Mouse (Mus musculus) kidney, adult 11 months (tissue): ENCODE data around the gene Katnb1.

ENCODE experiments used
- DNase-seq: peaks from one replicate; pipeline ENCODE4 v3.0.0; 2022

The Katnb1 gene

DNA sequence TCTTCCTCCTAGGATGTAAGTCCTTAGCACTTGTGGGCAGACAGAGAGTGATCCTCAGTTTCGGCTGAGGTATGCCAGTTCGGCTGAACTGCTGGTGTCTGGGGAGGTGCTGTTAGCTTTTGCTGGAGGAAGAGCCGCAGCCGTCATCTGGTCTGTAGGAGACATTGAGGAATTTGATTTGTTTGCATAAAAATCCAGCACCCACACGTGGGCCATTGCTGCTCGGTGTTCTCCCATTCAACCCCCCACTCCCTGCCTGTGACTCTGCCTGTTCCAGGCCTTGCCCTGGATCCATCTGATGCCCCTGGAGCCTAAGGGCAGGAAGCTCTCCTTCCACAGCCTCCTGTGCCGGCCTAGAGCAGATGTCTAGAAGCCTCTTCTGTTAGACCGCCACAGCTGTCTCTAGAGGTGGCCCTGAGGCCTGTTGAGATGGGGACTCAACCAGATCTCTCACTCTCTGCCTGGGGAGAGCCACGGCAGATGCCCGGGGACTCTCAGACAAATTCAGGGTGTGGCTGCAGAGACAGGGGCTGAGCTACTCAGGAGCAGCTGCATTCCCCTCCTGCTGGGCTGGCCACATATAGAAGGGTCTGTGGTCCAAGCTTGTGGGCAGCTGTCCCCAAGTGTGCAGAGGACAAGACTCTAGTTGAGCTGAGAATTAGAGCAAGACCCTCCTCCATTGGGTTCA lies 3.9 kb downstream of the Katnb1 start:
- DNase-seq, result no peak

DNA sequence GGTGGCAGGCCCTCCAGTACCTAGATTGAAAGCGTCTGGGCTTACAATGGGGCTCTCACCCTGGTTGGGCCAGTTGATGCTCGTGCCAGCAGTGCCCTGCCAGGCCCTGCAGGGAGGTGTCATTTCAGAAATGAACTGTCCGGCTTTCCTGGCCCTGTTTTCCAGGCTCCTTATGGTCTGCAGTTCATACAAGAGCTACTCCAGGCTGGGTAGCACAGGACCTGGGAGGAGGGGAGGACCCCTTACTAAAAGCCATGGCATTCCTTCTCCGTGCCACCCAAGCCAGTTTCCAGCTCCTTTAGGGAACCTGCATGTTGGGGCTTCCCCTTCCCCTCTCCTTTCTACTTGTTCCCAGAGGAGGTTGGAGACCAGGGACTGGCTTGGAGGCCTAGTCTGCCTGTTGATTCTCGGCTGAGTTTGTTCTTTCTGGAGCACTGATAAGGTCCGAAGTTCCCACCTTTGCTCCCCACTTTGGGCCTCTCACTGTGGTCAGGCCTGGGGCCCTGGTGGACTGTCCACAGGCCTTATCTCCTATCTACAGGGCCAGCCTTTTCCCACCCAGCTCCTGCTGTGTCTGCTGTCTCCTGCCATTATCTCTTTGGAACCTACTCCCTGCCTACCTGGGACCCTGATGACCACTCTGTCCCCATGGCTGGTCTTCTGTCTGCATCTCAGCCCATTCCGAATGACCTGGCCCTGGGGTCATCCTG lies 4.6 kb downstream of the Katnb1 start:
- DNase-seq, result no peak

DNA sequence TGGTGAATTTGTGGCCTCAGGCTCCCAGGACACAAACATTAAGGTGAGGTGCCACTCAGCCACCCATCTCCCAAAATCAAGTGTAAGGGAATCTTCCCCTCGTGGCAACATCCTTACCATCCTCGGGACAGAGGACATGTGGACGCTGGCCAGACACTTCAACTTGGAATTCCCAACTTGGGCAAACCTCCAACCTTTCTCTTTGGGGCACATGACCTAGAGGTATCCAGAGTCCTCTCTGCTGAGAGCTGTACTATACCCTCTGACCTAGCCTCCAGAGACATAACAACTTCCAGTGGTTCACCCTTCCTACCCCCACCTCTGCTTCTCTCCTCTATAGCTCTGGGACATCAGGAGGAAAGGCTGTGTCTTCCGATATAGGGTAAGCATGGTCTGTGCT lies 12.6 kb downstream of the Katnb1 start:
- DNase-seq, result peak; percentile 86

DNA sequence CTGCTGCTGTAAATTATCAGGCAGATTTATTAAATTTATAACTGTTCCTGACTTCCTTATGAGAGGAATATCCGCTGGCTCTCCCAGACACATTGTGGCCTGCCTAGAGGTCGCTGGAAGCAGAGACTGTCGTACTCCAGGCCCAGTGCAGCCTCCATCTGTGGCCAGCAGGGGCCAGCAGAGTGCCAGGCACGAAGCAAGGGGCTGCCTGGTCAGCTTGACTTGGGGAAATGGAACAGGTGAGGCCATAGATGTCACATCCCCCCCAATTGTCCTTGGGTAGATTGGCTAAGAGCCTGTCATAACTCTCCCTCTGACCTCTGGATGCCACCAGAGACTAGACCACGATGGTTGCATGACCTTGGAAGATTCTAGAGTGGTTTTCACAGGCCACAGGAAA lies 18.0 kb downstream of the Katnb1 start:
- peak; percentile 65 for DNase-seq

DNA sequence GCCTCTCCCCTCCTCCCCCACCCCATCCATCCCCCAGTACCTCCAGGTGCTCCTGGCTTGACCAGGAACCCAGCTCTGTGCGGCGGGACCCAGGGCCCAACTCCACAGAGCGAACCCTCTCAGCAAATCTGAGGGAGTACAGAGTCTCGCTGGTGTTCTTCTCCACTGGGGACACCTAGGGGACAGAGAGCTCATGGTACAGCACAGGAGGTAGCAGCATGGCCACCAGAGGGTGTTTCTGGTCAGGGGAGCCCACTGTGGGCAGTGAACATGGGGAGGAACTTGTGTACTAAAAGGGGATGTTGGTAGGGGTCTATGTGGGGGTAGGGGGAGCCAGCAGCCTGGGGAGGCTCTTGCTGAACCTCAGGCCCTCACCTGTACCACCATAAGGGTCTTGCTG lies 21.0 kb downstream of the Katnb1 start:
- no peak for DNase-seq

DNA sequence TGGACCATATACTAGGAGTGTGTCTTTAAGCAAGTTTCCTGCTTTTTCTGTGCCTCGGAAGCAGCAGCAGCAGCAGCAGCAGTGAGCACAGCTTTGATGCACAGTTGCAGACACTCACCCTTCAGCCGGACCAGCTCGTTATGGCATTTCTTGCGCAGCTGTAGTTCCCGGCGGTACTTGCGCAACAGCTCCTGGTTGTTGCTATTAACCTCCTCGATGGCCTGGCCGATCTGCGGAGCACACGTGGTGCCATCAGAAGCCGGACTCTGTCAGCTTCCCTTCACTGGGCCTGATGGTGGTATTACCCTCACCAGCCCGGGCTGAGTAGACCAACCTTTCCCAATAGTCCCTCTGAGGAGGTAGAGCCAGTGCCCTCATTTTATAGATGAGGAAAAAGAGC lies 26.3 kb downstream of the Katnb1 start:
- DNase-seq, result no peak

DNA sequence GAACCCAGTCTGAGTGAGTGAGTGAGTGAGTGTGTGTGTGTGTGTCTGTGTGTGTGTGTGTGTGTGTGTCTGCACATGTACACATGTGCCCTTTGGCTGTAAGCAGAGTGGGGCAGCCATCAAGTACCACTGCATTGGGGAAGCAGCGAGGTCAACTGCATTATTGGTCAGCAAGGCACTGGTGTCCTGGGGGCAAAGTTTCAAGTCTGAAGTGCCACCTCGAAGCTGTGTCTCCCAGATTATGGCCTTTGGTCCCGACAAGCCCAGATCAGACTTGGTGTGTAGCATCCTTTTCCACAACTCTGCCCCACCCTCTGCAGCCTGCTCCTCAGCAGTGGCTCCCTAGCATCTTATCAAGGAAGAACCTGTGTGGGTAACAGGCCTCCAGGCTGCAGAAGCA lies 31.6 kb downstream of the Katnb1 start:
- DNase-seq, result no peak

DNA sequence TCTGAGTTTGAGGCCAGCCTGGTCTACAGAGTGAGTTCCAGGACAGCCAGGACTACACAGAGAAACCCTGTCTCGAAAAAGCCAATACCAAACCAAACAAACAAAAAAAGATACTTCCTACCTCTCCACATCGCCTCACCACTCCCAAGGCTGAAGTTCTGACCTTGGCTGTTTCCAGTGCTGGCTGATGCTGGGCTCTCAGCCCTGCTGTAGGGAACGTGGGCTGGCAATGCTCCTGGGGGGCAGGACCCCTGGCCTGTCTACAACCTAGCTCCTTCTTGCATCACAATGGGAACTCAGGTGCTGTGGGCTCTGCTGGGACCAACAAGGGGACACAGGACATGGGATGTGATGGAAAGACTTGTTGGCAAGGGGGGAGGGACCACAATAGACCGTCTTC lies 32.1 kb downstream of the Katnb1 start:
- no peak for DNase-seq

DNA sequence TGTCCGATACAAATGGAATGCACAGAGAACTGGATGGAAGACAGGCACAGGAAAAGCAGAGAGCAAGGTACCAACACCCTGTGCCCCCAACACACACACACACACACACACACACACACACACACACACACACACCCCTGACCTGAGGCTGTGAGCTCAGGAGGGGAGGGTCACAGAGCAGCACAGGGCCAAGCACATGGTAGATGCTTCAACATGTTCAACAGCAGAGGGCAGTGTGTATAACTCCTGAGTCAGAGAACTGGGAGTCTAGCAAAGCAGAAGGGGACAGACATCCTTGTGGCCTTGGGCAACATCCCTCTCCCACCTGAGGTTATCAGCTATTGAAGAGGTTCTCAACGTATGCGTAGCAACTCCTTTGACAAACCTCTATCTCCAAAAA lies 32.8 kb downstream of the Katnb1 start:
- no peak for DNase-seq

DNA sequence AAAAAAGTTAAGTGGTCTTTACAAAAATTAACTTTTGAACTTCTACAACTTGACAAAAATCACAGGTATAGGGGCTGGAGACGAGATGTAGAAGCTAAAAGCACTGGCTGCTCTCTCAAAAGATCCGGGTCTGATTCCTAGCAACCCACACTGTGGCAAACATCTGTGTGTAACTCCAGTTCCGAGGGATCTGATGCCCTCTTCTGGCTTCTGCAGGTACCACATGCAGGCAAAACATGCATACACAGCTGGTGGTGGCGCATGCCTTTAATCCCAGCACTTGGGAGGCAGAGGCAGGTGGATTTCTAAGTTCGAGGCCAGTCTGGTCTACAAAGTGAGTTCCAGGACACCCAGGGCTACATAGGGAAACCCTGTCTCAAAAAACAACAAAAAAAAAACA lies 42.5 kb downstream of the Katnb1 start:
- DNase-seq, result no peak

DNA sequence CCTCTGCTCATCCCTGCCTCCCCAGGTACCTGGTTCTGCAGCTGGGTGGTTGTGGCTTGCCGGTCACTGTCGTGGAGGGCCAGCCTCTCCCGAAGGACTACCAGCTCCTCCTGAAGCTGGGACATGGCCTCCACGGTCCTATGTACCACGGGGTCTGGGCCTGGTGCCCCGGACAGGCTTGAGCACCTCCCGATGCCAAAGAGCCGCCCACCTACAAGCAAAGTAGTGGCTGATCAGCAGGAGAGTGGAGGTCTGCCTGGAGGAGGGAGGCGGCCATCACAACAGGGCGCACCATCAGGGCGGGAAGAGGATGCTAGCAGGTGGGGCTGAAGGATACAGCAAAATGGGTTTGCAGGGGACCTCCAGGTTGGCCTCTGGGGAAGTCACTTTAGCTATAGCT lies 45.5 kb downstream of the Katnb1 start:
- DNase-seq, result no peak

DNA sequence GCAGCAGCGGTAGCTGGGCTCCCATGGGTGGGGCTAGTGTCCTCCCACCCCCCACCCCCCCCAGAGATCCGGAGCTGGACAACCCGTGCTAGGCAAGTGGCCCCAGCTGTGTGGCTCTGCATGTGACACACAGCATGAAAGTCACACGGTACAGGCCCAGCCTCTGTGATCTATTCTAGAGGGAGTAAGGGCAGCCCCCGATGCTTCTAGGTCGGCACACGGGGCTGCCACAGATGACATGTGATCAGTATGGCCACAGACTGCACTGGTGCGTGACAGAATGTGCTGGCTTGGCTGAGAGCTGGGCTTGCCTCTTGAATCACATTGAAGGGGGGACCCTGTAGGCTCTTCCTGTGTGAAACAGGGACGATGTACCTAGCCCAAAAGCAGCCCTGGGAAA lies 46.7 kb downstream of the Katnb1 start:
- DNase-seq, result peak; percentile 49

DNA sequence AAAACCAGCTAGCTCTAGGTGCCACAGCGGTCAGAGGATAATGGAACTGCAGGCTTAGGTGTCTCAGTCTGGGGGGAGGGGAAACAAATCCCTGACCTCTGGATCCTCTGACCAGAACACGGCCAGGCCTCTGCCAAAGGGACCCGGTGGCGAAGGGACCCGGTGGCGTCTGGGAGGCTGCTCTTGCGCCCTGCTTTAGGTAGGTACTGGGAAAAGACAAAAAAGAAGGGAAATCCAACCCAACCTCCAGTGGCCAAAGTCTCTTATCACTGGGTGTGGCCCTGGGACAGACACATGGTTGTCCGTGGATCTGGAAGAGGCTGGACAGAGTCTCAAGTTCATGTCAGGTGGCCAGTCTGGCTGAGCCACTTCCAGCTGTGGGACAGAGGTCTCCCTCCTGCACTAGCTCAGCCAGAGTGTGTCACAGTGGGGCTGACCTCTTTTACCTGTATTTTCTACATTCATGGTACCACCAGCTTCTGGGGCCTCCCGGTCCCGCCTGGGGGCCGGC lies 47.8 kb downstream of the Katnb1 start:
- no peak for DNase-seq

DNA sequence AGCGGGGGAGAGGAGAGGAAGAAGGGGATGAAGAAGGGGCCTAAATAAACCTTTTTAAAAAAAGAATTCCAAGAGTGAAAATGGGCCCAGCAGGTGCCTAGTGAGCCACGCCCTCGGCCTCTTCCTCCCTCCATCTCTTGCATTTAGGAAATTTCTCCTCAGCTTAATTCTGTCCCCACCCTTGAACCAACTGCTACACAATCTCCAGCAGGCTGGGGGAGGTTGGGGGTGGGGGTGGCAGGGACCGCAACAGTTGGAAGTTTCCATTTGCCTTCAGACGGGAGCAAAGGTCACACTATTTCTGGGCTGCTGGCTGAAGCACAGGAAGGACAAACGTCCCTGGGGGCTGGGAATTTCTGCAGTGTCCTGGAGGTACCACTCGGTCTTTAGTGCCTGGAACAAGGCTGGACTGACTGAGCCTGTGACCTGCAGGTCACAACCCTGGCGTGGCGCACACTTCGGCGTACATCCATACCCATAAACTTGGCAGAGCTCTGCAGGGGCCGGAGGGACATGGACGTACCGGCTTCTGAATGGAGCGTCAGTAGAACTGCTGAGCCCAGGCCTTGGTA lies 50.1 kb downstream of the Katnb1 start:
- peak; percentile 83 for DNase-seq

DNA sequence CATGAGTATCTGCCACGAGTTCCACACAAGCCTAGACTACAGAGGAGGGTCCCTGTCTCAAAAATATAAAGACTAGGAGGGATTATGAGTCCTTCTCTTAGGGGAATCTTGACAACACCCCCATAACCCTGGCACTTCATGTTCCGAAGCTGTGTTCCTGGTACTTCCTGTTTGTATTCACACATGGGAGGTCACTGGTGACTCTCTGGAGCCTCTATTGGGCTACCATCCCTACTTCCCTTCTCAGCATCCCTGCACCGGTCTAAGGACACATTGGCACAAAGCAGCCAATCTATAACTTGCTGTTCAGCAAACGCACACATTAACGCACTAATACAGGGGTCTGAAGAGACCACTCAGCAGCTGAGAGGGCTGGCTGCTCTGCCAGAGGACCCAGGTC lies 51.0 kb downstream of the Katnb1 start:
- DNase-seq, result no peak

DNA sequence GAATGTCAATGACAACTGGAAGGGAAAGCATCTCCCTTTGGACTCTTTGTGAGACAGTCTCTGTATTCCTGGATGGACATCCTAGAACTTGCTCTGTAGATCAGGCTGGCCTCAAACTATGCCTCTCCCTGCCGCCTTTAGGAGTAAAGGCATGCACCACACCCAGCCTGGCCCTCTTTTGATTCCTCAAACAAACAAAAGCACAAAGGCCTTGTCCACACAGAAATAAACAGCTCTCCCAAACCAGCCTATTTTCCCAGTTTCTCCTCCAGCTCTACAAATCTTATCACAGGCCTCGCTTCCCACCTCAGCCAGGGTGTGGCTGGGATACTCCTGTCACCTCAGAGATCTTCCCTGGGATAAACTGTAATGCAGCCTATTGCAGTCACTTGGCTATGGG lies 53.2 kb downstream of the Katnb1 start:
- no peak for DNase-seq

DNA sequence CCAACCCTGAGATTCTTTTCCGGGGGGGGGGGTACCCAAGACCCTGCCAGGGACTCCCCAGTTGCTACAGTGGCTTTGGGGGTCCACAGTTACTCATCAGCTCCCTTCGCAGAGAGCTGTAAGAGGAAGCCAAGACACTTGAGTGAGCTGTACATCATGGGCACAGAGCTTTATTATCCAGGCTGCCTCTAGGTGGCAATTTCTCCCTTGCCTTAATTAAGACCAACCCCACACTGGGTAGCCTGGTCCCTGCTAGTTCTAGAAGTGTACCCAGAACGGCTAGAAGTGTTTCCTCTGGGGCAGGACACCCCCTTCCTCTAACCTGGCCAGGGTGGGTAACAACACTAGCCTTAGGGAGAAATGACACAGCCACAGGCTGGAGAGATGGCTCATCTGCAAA lies 54.3 kb downstream of the Katnb1 start:
- no peak for DNase-seq

DNA sequence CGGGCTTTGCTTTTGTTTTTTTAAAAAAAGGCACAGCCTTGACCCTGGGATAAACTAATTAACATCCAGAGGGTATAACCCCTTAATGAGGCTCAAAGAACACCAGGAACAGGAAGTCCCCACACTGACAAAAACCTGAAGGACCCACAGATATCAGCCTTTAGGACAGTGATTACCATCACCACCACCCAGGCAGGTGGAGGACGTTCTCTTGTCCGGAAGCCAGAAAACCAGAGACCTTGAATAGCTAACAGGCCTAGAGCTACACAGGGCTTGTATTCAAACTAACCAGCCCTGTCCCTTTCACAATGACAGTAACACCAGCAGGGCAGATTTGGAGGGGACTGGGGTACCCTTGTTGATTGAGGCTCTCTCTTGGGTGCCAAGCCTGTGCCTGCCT lies 55.2 kb downstream of the Katnb1 start:
- DNase-seq, result no peak

DNA sequence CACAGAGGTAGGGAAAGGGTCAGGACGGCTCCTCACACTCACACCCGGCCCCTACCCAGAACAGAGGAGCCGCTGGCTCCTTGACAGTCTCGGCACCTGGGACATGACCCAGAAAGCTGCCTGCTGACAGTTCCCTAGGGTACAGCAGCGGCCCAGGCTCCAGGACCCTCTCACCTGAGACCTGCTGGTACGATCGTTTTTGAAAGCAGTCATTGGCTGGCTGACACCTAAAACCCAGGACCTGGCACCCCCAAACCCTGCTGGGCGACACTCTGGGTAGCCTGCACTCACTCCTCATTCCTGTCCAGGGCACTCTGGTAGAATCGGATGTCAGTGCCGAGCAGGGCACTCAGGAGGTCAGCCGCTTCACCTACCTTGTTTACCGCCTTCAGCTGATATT lies 56.2 kb downstream of the Katnb1 start:
- no peak for DNase-seq

DNA sequence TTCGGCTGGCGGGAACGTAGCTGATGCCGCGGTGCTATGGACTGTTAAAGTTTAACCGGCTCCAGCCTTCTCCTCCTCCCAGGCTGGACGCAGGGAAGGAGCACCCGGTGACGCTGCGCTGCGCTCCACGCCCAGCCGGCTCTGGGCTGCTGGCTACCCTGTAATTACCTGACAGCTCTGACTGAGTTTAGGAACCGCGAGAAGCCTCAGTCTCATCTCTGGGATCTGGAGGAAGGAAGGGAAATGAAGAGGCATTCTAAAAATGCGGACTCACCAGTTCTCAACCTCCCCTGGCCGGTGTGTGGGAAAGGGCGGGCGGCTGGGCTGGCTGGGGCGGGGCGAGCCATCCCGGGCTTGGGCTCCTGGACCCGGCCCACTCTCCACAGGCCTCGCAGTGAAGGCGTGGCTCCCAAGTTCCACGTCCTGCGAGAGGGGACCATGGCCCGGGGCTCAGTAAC lies 56.7 kb downstream of the Katnb1 start:
- peak; percentile 87 for DNase-seq

DNA sequence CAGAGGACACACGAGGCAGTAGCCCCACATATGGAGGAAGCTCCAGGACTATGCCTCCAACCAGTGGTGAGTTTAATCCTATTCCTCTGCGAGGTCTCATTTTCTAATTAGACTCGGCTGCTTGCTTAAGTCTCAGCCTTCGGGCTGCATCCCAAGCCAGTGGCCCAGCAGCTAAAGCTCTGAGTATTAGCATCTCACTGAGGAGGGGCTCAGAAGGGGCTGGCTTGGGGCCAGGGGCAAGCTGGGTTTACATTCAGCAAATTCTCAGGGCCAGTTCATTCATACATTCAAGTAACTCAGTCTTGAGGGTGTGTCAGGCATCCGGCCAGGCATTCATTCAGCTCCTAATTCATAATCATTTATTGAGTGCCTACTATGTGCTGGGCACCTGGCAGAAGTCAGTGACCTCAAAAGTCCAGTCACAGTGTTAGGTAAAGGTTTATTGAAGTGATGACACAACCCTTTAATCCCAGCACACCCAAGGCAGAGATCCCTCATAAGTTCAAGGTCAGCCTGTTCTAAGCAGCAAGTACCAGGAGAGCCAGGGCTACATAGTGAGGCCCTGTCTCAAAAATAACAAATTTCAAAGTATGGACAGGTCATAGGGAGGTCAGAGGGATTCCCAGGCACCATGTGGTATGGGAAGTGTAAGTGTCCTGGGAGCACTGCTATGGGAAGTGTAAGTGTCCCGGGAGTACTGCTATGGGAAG lies 57.5 kb downstream of the Katnb1 start:
- DNase-seq, result peak; percentile 51

DNA sequence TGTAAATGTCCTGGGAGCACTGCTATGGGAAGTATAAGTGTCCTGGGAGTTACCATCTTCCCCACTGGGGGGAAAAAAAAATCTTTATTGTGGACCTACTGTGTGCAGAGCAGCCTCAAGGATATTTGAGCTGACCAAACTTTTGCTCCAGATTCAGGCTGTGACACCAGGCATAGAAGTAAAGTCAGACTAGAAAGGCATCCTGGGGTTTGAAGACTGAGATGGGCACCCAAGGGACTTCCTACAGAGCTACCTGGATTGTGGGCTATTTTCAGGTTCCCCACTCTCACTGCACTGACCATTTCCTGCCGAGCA lies 58.0 kb downstream of the Katnb1 start:
- DNase-seq, result no peak

DNA sequence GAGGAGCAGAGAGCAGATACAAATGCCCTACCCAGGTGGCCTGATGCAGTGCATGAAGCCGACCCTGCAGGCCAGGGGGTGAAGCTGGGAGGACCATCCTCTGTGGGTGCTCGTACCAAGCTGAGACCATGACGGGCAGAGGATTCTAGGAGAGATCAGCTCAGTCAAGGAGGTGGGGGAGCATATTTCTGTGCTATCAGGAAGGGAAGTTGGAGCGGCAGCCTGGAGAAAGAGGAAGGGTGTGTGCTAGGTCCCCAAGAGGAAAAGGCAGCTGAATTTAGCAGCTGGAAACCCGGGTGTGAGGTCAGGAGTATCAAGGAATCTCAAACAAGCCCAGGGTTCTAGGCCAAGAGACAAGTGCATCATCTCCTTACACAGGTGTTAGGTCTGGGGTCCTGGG lies 59.6 kb downstream of the Katnb1 start:
- no peak for DNase-seq

DNA sequence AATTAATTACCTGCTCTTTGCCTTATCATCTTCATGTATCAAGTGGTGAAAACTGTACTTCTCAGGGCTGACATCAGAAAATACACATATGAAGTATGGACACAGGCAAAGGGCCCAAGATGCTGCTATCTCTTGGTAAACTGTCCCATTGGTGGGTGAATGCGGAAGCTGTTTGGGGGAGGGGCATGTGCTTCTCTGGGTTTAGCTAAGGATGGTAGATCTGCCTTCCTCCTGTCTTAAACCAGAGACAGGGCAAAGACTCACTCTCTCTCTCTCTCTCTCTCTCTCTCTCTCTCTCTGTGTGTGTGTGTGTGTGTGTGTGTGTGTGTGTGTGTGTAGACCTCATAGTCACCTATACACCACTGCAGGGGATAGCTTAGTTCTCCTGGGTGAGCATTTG lies 60.0 kb downstream of the Katnb1 start:
- no peak for DNase-seq
